Mouse (Mus musculus) embryonic facial prominence, embryonic 10.5 days (tissue): ENCODE measurements around the gene Ccdc130. TPM values are rescaled to one million over a fixed set of nuclear protein-coding genes. Genes with fewer than 3 reads are reported as not detected.
"Not testable (repeated sequence)": the region's sequence is repeated elsewhere in the genome, so short reads cannot be mapped to it uniquely, and the experiment has no call there.

Experiments
- DNase-seq: peaks from one replicate; pipeline ENCODE4 v3.0.0-alpha.2; 2017; ENCODE audit warnings: low spot score
- H3K27ac ChIP-seq: fragments of 300-500 bp; sonication (generic); replicated peaks from 2 replicates; pipeline ENCODE4 v1.5.1; 2016; ENCODE audit warnings: mild to moderate bottlenecking
- H3K27me3 ChIP-seq: fragments of 300-500 bp; sonication (generic); replicated peaks from 2 replicates; pipeline ENCODE4 v1.6.1; 2016; ENCODE audit warnings: low read depth, mild to moderate bottlenecking; ENCODE audit not compliant: poor library complexity, severe bottlenecking
- H3K36me3 ChIP-seq: fragments of 300-500 bp; sonication (generic); replicated peaks from 2 replicates; pipeline ENCODE4 v1.6.1; 2016; ENCODE audit warnings: mild to moderate bottlenecking, moderate library complexity
- H3K4me1 ChIP-seq: fragments of 300-500 bp; sonication (generic); 2 replicates; pipeline ENCODE4 v1.6.1; 2016
- H3K4me3 ChIP-seq: fragments of 300-500 bp; sonication (generic); 2 replicates; pipeline ENCODE4 v1.5.1; 2016; ENCODE audit warnings: mild to moderate bottlenecking, moderate library complexity
- H3K9me3 ChIP-seq: fragments of 300-500 bp; sonication (generic); 2 replicates; pipeline ENCODE4 v1.6.1; 2016; ENCODE audit warnings: mild to moderate bottlenecking
- WGBS: fragments of 180-500 bp; shearing (Covaris S2); methylation state at CpG from one replicate; pipeline ENCODE4 v1.1.7; 2016; 5-methylcytosine and 5-hydroxymethylcytosine counted together
- polyA plus RNA-seq: library from polyadenylated mRNA; unstranded; fragments of >200 nt; fragmentation: Nextera tagmentation; extraction: Ambion mirVana; gene quantifications from 2 replicates; pipeline ENCODE4 v1.2.1, GENCODE M21; 2016

Gene Ccdc130
- polyA plus RNA-seq, result 21.9 and 24.6 TPM in 2 replicates

GRCm38 (mm10) chr8:84269950-84270773, at the start of gene Ccdc130:
TSS of gene Ccdc130 (minus strand) at chr8:84270380.
- Histone ChIP-seq H3K4me1 (peaks cover 10% of the 10 kb centered on the region), H3K27ac (peak within 1 kb of the TSS; percentile 87), H3K36me3 (peaks cover 22% of the 10 kb centered on the region), H3K27me3 (no peaks in the 10 kb centered on the region), H3K4me3 (peak within 1 kb of the TSS; percentile 89), H3K9me3 (no peaks in the 10 kb centered on the region)
- under 1% methylated on average over 44 of the region's 44 CpGs for WGBS
- peak; percentile 99 for DNase-seq

- H3K4me3 ChIP-seq, result no peak overlapping the region
- H3K36me3 ChIP-seq, result no peaks in the 10 kb centered on the region
- H3K4me1 ChIP-seq, result no peaks in the 10 kb centered on the region
- no peaks in the 10 kb centered on the region for H3K9me3 ChIP-seq
- WGBS, result 62% methylated on average over 3 of the region's 3 CpGs
- DNase-seq, result no peak
- no peak overlapping the region for H3K27ac ChIP-seq
- H3K27me3 ChIP-seq, result no peaks in the 10 kb centered on the region
These were observed 38.2 kb upstream of the Ccdc130 start for GRCm38 (mm10) chr8:84308376-84308775.

GRCm38 (mm10) chr8:84303951-84304350, 33.8 kb upstream of the Ccdc130 start:
- Histone ChIP-seq H3K9me3 (no peaks in the 10 kb centered on the region), H3K27me3 (no peaks in the 10 kb centered on the region), H3K4me1 (no peaks in the 10 kb centered on the region), H3K4me3 (no peak overlapping the region), H3K36me3 (no peaks in the 10 kb centered on the region), H3K27ac (no peak overlapping the region)
- 85% methylated on average over 2 of the region's 2 CpGs for WGBS
- DNase-seq, result no peak

- no peaks in the 10 kb centered on the region for H3K27me3 ChIP-seq
- no peaks in the 10 kb centered on the region for H3K9me3 ChIP-seq
- H3K4me1 ChIP-seq, result no peaks in the 10 kb centered on the region
- no peaks in the 10 kb centered on the region for H3K36me3 ChIP-seq
- no peak overlapping the region for H3K27ac ChIP-seq
- DNase-seq, result no peak
- no peak overlapping the region for H3K4me3 ChIP-seq
- WGBS, result 69% methylated on average over 5 of the region's 5 CpGs
These were observed 27.0 kb upstream of the Ccdc130 start for GRCm38 (mm10) chr8:84297029-84297785.

GRCm38 (mm10) chr8:84291688-84292087, 21.5 kb upstream of the Ccdc130 start:
- 25% methylated on average over 8 of the region's 8 CpGs for WGBS

GRCm38 (mm10) chr8:84291086-84291485, 20.9 kb upstream of the Ccdc130 start:
- no peaks in the 10 kb centered on the region for H3K36me3 ChIP-seq
- H3K9me3 ChIP-seq, result no peaks in the 10 kb centered on the region
- no peaks in the 10 kb centered on the region for H3K27me3 ChIP-seq
- DNase-seq, result no peak
- WGBS, result 73% methylated on average over 5 of the region's 5 CpGs
- no peak overlapping the region for H3K4me3 ChIP-seq
- H3K27ac ChIP-seq, result no peak overlapping the region
- no peaks in the 10 kb centered on the region for H3K4me1 ChIP-seq

More at GRCm38 (mm10) chr8:84291688-84292087, 21.5 kb upstream of the Ccdc130 start:
- Histone ChIP-seq H3K9me3 (no peaks in the 10 kb centered on the region), H3K27ac (no peak overlapping the region), H3K27me3 (no peaks in the 10 kb centered on the region), H3K36me3 (no peaks in the 10 kb centered on the region), H3K4me1 (no peaks in the 10 kb centered on the region), H3K4me3 (no peak overlapping the region)
- peak; percentile 52 for DNase-seq

- Histone ChIP-seq H3K27ac (no peak overlapping the region), H3K36me3 (no peaks in the 10 kb centered on the region), H3K4me3 (no peak overlapping the region), H3K4me1 (peaks cover 9% of the 10 kb centered on the region; the same call in 1 of the 2 replicates), H3K27me3 (no peaks in the 10 kb centered on the region), H3K9me3 (no peaks in the 10 kb centered on the region)
- DNase-seq, result peak; percentile 37
- WGBS, result 61% methylated on average over 2 of the region's 2 CpGs
These were observed 18.7 kb upstream of the Ccdc130 start for GRCm38 (mm10) chr8:84288892-84289291.

- not testable (repeated sequence) for H3K4me3 ChIP-seq, H3K27me3 ChIP-seq, H3K36me3 ChIP-seq, H3K9me3 ChIP-seq, H3K27ac ChIP-seq
- DNase-seq, result peak; percentile 50
- WGBS, result 56% methylated on average over 5 of the region's 5 CpGs
- H3K4me1 ChIP-seq, result peaks cover 12% of the 10 kb centered on the region; the same call in 1 of the 2 replicates
These were observed 15.5 kb upstream of the Ccdc130 start for GRCm38 (mm10) chr8:84285665-84286064.

- H3K36me3 ChIP-seq, result no peaks in the 10 kb centered on the region
- H3K27ac ChIP-seq, result peak overlapping the region; percentile 11; the same call in 1 of the 2 replicates
- H3K9me3 ChIP-seq, result no peaks in the 10 kb centered on the region
- 38% methylated on average over 9 of the region's 9 CpGs for WGBS
- H3K4me1 ChIP-seq, result peaks cover 12% of the 10 kb centered on the region; the same call in 1 of the 2 replicates
- H3K4me3 ChIP-seq, result peak overlapping the region; percentile 31
- DNase-seq, result peak; percentile 49
- H3K27me3 ChIP-seq, result no peaks in the 10 kb centered on the region
These were observed 14.5 kb upstream of the Ccdc130 start for GRCm38 (mm10) chr8:84284608-84285063.

GRCm38 (mm10) chr8:84280777-84281176, 10.6 kb upstream of the Ccdc130 start:
- no peaks in the 10 kb centered on the region for H3K9me3 ChIP-seq
- H3K4me1 ChIP-seq, result peaks cover 12% of the 10 kb centered on the region; the same call in 1 of the 2 replicates
- DNase-seq, result no peak
- no peak overlapping the region for H3K27ac ChIP-seq
- H3K4me3 ChIP-seq, result no peak overlapping the region
- no peaks in the 10 kb centered on the region for H3K36me3 ChIP-seq
- WGBS, result 83% methylated on average over 10 of the region's 10 CpGs
- H3K27me3 ChIP-seq, result no peaks in the 10 kb centered on the region

GRCm38 (mm10) chr8:84276447-84276846, 6.3 kb upstream of the Ccdc130 start:
- H3K4me3 ChIP-seq, result no peak overlapping the region
- no peaks in the 10 kb centered on the region for H3K36me3 ChIP-seq
- DNase-seq, result no peak
- H3K27ac ChIP-seq, result no peak overlapping the region
- no peaks in the 10 kb centered on the region for H3K9me3 ChIP-seq
- WGBS, result 78% methylated on average over 1 of the region's 1 CpGs
- no peaks in the 10 kb centered on the region for H3K27me3 ChIP-seq
- H3K4me1 ChIP-seq, result no peaks in the 10 kb centered on the region

- Histone ChIP-seq H3K36me3 (no peaks in the 10 kb centered on the region), H3K27ac (no peak overlapping the region), H3K27me3 (no peaks in the 10 kb centered on the region), H3K4me3 (no peak overlapping the region), H3K9me3 (no peaks in the 10 kb centered on the region), H3K4me1 (peaks cover 10% of the 10 kb centered on the region)
- no peak for DNase-seq
- 82% methylated on average over 3 of the region's 3 CpGs for WGBS
These were observed 3.8 kb upstream of the Ccdc130 start for GRCm38 (mm10) chr8:84273968-84274367.
